Mouse (Mus musculus) heart, postnatal 0 days (tissue): Measurements from ENCODE around the gene Cntrl.

Experiments
- CTCF ChIP-seq: IDR thresholded peaks from 2 replicates; pipeline ENCODE4 v1.5.1; 2016; ENCODE audit warnings: antibody characterized with exemption, control low read depth, low read depth
- EP300 ChIP-seq: IDR thresholded peaks from 2 replicates; pipeline ENCODE4 v1.6.1; 2016; ENCODE audit warnings: antibody characterized with exemption, low read depth

DNA sequence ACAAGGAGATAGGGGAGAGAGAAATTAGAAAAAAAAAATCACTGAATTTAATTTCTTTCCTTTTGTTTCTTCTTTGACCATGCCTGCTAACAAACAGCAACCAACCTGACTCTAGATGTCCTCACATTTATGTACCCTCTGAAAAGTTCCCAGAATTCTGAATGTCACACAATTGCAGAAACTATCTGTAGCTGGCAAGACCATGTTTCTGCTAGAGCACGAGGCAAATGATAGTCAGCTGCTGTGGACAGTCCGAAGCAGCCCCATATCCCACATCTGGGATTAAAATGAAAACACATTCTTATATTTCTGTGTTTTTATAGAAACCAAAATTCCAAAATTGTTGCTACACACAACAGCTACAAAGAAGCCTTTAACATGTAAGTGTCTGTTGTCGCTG lies 7.8 kb upstream of the Cntrl start, which contains the start of gene AI182371:
- TF ChIP-seq CTCF, result no peak
- no peak for TF ChIP-seq EP300
